Mouse (Mus musculus): Measurements from ENCODE around the gene Asic1. TPM values are rescaled to one million over a fixed set of nuclear protein-coding genes. Genes with fewer than 3 reads are reported as not detected.

Gene Asic1
- total RNA-seq, 2 experiments from 2014 or later = 29.6 to 32.0 TPM

DNA sequence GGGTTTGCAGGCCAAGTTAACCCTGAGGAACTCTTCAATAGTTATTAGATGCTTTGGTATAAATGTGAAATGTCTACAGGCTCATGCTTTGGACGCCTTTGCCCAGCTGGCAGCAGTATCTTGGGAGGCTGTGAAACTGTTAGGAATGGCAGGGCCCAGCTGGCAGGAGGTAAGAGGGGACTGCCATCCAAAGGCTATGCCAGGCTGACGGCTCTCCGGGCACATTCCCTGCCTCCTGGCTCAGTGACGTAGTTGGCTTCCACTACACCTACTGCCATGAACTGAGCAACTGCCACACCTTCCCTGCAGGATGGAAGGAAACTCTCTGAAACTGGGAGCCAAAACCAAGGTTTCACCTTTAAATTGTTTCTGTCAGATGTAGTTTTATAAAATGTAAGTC lies 70.1 kb downstream of the Asic1 start:
- no peak for DNase-seq (ENCODE audit: extremely low spot score in 1 of 2, low spot score in 1 of 2)

Other genes with a start within 250 kb of the Asic1 start
- gene Nckap5l, start 212.6 kb upstream of the Asic1 start, total RNA-seq (2021) = 10 to 100 TPM; 18.4 to 26.0 TPM
- 1 to 10 TPM; 5.0 to 5.3 TPM for gene Bcdin3d, start 195.6 kb upstream of the Asic1 start, total RNA-seq (2021)
- 100 to 1,000 TPM; 317 to 343 TPM for gene Faim2, start 142.2 kb upstream of the Asic1 start, total RNA-seq (2021)
- gene Aqp2, start 91.3 kb upstream of the Asic1 start, total RNA-seq (2021) = under 1 TPM in 1 of 2 experiments, not detected in 1; 0.20 TPM
- under 1 TPM in 1 of 2 experiments, not detected in 1; 0.15 TPM for gene Aqp5, start 79.6 kb upstream of the Asic1 start, total RNA-seq (2021)
- not detected for gene Aqp6, start 69.0 kb upstream of the Asic1 start, total RNA-seq (2021)
- gene Racgap1, start 18.7 kb upstream of the Asic1 start, total RNA-seq (2021) = 1 to 10 TPM; 4.4 to 6.2 TPM
- gene Smarcd1, start 31.8 kb downstream of the Asic1 start, total RNA-seq (2021) = 100 to 1,000 TPM; 101 to 117 TPM
- gene Gm17349, start 35.1 kb downstream of the Asic1 start, total RNA-seq (2021) = 1 to 10 TPM; 5.3 to 9.0 TPM
- 100 to 1,000 TPM; 128 to 145 TPM for gene Gpd1, start 47.1 kb downstream of the Asic1 start, total RNA-seq (2021)
- gene Cox14, start 55.2 kb downstream of the Asic1 start, total RNA-seq (2021) = 100 to 1,000 TPM; 124 to 135 TPM
- 10 to 100 TPM; 29.0 to 34.0 TPM for gene Cers5, start 102.5 kb downstream of the Asic1 start, total RNA-seq (2021)
- 10 to 100 TPM; 10.1 to 13.8 TPM for gene Lima1, start 205.1 kb downstream of the Asic1 start, total RNA-seq (2021)